Mouse (Mus musculus): ENCODE results near the gene Thrb. TPM values are rescaled to one million over a fixed set of nuclear protein-coding genes. Genes with fewer than 3 reads are reported as not detected.

Thrb gene
- total and polyA plus RNA-seq, 2 experiments from 2014 or later = 2.1 to 8.9 TPM

- TF ChIP-seq CTCF (IDR thresholded peaks at IDR 0.05) = no peak
- no peaks in the 10 kb centered on the region for H3K36me3 ChIP-seq (ENCODE audit: insufficient read depth, low read length)
- no peak for ATAC-seq (ENCODE audit: low FRiP score)
- H3K9ac ChIP-seq (replicated peaks; ENCODE audit: low read length, poor library complexity, severe bottlenecking) = no peak overlapping the region
- no peak for DNase-seq (ENCODE audit: low spot score)
- H3K4me3 ChIP-seq (ENCODE audit: low read depth, low read length) = no peak overlapping the region
- no peaks in the 10 kb centered on the region for H3K27me3 ChIP-seq (ENCODE audit: insufficient read depth, low read length)
- 74% methylated on average over 4 of the region's 4 CpGs for WGBS
- no peaks in the 10 kb centered on the region for H3K4me1 ChIP-seq (ENCODE audit: insufficient read depth, low read length)
- no peaks in the 10 kb centered on the region for H3K9me3 ChIP-seq (ENCODE audit: low read length)
- no peak overlapping the region for H3K4me2 ChIP-seq (ENCODE audit: low read depth, low read length, poor library complexity, severe bottlenecking)
- H3K27ac ChIP-seq (ENCODE audit: low read depth, low read length) = no peak overlapping the region
These were observed 190.3 kb downstream of the Thrb start for GRCm38 (mm10) chr14:17850355-17850754.

- ATAC-seq (ENCODE audit: low FRiP score) (no peak), DNase-seq (ENCODE audit: low spot score) (no peak)
- Histone ChIP-seq H3K36me3 (ENCODE audit: insufficient read depth, low read length) (no peaks in the 10 kb centered on the region), H3K9ac (replicated peaks; ENCODE audit: low read length, poor library complexity, severe bottlenecking) (no peak overlapping the region), H3K27ac (ENCODE audit: low read depth, low read length) (no peak overlapping the region), H3K27me3 (ENCODE audit: insufficient read depth, low read length) (no peaks in the 10 kb centered on the region), H3K4me3 (ENCODE audit: low read depth, low read length) (no peak overlapping the region), H3K4me2 (ENCODE audit: low read depth, low read length, poor library complexity, severe bottlenecking) (no peak overlapping the region), H3K4me1 (ENCODE audit: insufficient read depth, low read length) (no peaks in the 10 kb centered on the region), H3K9me3 (ENCODE audit: low read length) (no peaks in the 10 kb centered on the region)
- 84% methylated on average over 2 of the region's 2 CpGs for WGBS
- no peak for TF ChIP-seq CTCF (IDR thresholded peaks at IDR 0.05)
These were observed 192.2 kb downstream of the Thrb start for GRCm38 (mm10) chr14:17852236-17852635.

GRCm38 (mm10) chr14:17859790-17860385 lies 199.8 kb downstream of the Thrb start:
- no peak overlapping the region for H3K4me3 ChIP-seq (ENCODE audit: low read depth, low read length)
- 76% methylated on average over 5 of the region's 5 CpGs for WGBS
- no peak overlapping the region for H3K4me2 ChIP-seq (ENCODE audit: low read depth, low read length, poor library complexity, severe bottlenecking)
- no peak for ATAC-seq (ENCODE audit: low FRiP score)
- no peaks in the 10 kb centered on the region for H3K9me3 ChIP-seq (ENCODE audit: low read length)
- H3K27me3 ChIP-seq (ENCODE audit: insufficient read depth, low read length) = no peaks in the 10 kb centered on the region
- no peak for TF ChIP-seq CTCF (IDR thresholded peaks at IDR 0.05)
- no peaks in the 10 kb centered on the region for H3K4me1 ChIP-seq (ENCODE audit: insufficient read depth, low read length)
- no peak overlapping the region for H3K27ac ChIP-seq (ENCODE audit: low read depth, low read length)
- no peak overlapping the region for H3K9ac ChIP-seq (replicated peaks; ENCODE audit: low read length, poor library complexity, severe bottlenecking)
- DNase-seq (ENCODE audit: low spot score) = peak; percentile 12
- no peaks in the 10 kb centered on the region for H3K36me3 ChIP-seq (ENCODE audit: insufficient read depth, low read length)

GRCm38 (mm10) chr14:17862651-17863050 lies 202.6 kb downstream of the Thrb start:
- no peak for TF ChIP-seq CTCF (IDR thresholded peaks at IDR 0.05)
- no peaks in the 10 kb centered on the region for H3K36me3 ChIP-seq (ENCODE audit: insufficient read depth, low read length)
- ATAC-seq (ENCODE audit: low FRiP score) = no peak

GRCm38 (mm10) chr14:17863701-17864320 lies 203.8 kb downstream of the Thrb start:
- DNase-seq (ENCODE audit: low spot score) (no peak), ATAC-seq (ENCODE audit: low FRiP score) (no peak)
- no peak overlapping the region for H3K4me3 ChIP-seq (ENCODE audit: low read depth, low read length)
- no peak overlapping the region for H3K27ac ChIP-seq (ENCODE audit: low read depth, low read length)
- H3K9ac ChIP-seq (replicated peaks; ENCODE audit: low read length, poor library complexity, severe bottlenecking) = no peak overlapping the region
- H3K27me3 ChIP-seq (ENCODE audit: insufficient read depth, low read length) = no peaks in the 10 kb centered on the region
- TF ChIP-seq CTCF (IDR thresholded peaks at IDR 0.05) = no peak
- H3K9me3 ChIP-seq (ENCODE audit: low read length) = no peaks in the 10 kb centered on the region
- 73% methylated on average over 6 of the region's 6 CpGs for WGBS
- no peak overlapping the region for H3K4me2 ChIP-seq (ENCODE audit: low read depth, low read length, poor library complexity, severe bottlenecking)
- H3K36me3 ChIP-seq (ENCODE audit: insufficient read depth, low read length) = no peaks in the 10 kb centered on the region
- no peaks in the 10 kb centered on the region for H3K4me1 ChIP-seq (ENCODE audit: insufficient read depth, low read length)

More at GRCm38 (mm10) chr14:17862651-17863050, 202.6 kb downstream of the Thrb start:
- Histone ChIP-seq H3K9ac (replicated peaks; ENCODE audit: low read length, poor library complexity, severe bottlenecking) (no peak overlapping the region), H3K27me3 (ENCODE audit: insufficient read depth, low read length) (no peaks in the 10 kb centered on the region), H3K4me3 (ENCODE audit: low read depth, low read length) (no peak overlapping the region), H3K4me1 (ENCODE audit: insufficient read depth, low read length) (no peaks in the 10 kb centered on the region), H3K27ac (ENCODE audit: low read depth, low read length) (no peak overlapping the region), H3K4me2 (ENCODE audit: low read depth, low read length, poor library complexity, severe bottlenecking) (no peak overlapping the region), H3K9me3 (ENCODE audit: low read length) (no peaks in the 10 kb centered on the region)
- no peak for DNase-seq (ENCODE audit: low spot score)
- WGBS = 87% methylated on average over 3 of the region's 3 CpGs

GRCm38 (mm10) chr14:17868326-17868725 lies 208.3 kb downstream of the Thrb start:
- 89% methylated on average over 6 of the region's 6 CpGs for WGBS
- ATAC-seq (ENCODE audit: low FRiP score) (no peak), DNase-seq (ENCODE audit: low spot score) (no peak)
- H3K4me1 ChIP-seq (ENCODE audit: insufficient read depth, low read length) = no peaks in the 10 kb centered on the region
- H3K36me3 ChIP-seq (ENCODE audit: insufficient read depth, low read length) = no peaks in the 10 kb centered on the region
- no peak overlapping the region for H3K4me2 ChIP-seq (ENCODE audit: low read depth, low read length, poor library complexity, severe bottlenecking)
- H3K27ac ChIP-seq (ENCODE audit: low read depth, low read length) = no peak overlapping the region
- no peak overlapping the region for H3K4me3 ChIP-seq (ENCODE audit: low read depth, low read length)
- no peak overlapping the region for H3K9ac ChIP-seq (replicated peaks; ENCODE audit: low read length, poor library complexity, severe bottlenecking)
- H3K9me3 ChIP-seq (ENCODE audit: low read length) = no peaks in the 10 kb centered on the region
- TF ChIP-seq CTCF (IDR thresholded peaks at IDR 0.05) = no peak
- H3K27me3 ChIP-seq (ENCODE audit: insufficient read depth, low read length) = no peaks in the 10 kb centered on the region
